Mouse (Mus musculus): Measurements from ENCODE around the gene Wbp4.
"Not testable (repeated sequence)": the region's sequence is repeated elsewhere in the genome, so short reads cannot be mapped to it uniquely, and the experiment has no call there.

Gene Wbp4

DNA sequence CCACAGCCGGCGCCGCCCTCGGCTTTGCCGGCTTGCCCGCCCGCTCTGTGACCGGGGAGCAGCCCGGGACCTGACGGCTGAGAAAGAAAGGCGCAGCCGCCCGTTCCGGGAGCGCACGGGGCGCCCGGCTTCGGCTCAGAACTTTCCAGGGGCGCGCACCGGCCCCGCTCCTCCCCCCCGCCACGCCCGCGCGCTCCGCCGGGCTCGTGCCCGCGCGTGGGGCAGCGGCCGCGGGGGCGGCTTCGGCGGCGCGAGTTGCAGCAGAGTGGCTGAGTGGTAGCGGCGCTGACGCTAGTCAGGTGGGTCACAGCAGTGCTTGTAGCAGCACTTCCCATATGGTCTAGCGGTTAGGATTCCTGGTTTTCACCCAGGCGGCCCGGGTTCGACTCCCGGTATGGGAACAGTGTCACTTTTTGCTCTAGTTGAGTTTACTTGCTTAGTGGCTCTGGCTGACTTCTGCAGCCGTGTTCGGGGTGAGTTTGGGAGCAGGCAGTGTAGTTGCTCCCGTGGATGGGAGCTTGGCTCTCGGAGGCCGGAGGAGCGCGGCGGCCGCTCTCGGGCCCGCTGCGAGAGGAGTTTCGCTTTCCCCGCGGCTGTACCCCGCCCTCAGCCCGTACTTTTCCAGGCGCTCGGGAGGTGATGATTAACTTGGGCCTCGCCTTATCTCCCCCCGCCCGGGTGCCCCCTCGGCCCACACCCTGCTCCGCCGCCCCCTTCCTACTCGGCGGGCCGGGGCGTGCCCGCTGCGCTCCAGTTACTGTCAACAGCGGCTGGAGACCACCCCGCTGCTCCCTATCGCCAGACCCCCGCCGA lies at the start of gene Wbp4:
Gene Wbp4 (minus strand): TSS at position 182 of the 813 bp plus-strand sequence.
- peak; percentile 96 for DNase-seq

DNA sequence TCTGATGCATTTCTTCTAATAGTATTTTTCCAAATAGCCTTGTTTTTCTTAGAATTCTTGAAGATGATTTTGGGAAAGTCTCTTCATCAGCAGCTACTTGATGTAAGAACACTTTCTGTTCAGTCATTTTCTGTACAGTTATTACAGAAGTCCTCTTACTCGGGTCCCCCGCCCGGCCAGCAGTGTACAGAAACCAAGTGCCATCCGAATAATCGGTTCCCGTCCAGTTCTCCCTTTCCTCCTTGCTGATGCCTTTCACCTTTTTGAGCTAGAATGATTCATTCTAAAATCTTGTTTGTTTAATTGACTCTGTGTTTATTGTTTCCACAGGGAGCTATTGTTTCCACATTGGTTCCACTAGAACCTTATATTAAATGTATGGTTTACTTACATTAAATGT lies 49.4 kb upstream of the Wbp4 start:
- DNase-seq = no peak

DNA sequence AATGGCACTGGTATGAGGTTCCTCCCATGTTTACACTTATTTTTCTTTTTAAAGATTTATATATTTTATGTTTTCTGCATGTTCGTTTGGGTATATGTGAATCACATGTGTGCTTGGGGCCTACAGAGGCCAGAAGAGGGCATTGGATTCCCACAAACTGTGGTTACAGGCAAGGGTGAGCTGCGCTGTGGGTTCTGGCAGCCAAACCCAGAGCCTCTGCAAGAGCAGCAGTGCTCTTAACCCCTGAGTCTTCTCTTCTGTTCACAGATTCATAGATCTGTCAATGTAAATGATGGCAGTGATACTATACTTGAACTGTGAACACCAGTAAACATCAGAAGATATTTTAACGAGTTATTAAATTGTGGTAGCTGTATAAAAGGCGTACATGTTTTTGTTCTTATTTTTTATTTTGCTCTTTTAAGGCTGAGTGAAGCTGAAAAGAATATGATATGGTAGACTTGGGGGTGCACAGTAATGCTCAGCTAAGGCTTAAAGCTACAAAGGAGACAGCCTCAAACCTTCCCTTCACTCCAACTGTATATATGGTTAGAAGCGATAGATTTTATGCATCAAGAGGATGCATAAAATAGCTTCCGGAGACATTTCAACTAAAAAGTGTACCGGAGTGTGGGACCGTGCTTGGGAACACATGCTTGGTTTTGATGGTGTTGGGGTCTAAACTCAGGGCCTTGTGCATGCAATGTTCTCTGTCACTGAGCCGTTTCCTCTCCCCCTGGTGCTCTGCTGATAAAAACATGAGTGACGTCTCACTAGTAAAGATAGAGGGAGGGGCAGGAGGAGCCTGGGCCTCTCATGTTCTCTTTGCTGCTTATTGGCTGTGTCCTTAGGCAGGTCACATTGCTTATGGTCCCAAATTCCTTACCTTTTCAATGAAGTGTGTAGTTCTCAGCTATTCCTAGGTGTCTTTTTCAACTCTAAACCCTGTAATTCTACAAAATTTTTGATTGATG lies 48.5 kb upstream of the Wbp4 start:
- no peak for DNase-seq

DNA sequence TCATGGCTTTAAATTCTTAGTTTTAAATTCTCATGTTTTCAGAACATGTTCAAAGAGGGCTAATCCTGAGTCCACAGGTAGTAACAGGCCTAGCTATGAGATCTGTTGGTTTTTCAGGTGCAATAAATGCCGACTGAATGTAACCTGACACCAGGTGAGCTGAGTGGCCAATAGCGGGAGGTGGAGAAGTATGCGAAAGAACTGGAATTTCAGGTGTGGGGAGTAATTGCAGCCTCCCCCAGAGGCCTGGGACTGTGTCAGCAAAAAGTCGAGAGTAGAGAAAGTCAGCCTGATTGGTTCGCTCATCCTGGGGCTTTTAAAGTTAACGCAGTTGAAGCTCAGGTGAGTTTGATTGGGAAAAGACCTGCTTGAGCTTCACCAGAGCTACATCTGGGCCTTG lies 46.4 kb upstream of the Wbp4 start:
- no peak for DNase-seq

DNA sequence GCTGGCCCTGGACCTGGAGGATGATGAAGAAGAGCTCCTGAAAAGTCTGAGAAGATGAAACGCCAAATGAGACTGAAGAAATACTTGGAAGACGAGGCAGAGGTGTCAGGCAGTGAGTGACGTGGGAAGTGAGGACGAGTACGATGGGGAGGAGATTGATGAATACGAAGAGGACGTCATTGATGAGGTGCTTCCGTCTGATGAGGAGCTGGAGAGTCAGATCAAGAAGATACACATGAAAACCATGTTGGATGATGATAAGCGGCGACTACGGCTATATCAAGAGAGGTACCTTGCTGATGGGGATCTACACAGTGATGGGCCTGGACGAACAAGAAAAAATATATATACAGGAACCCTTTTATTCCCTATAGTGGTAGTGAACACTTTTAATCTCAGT lies 44.8 kb upstream of the Wbp4 start:
- not testable (repeated sequence) for DNase-seq

DNA sequence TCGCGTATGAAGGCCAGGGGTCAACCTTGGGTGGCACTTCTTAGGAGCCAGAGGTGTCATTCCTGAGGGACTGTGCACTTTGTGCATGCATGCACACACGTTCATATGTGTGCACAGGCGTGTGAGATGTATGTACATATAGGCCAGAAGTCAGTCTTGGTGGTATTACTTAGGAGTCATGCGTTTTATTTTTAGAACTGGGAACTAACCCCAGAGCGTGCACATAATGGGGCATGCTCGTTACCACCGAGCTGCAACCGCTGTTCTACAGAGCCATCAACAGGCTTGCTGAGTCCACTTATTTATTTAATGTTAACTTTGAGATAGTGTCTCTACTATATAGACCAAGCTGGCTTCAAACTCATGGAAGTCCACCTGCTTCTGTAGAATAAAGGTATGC lies 41.1 kb upstream of the Wbp4 start:
- DNase-seq = no peak

DNA sequence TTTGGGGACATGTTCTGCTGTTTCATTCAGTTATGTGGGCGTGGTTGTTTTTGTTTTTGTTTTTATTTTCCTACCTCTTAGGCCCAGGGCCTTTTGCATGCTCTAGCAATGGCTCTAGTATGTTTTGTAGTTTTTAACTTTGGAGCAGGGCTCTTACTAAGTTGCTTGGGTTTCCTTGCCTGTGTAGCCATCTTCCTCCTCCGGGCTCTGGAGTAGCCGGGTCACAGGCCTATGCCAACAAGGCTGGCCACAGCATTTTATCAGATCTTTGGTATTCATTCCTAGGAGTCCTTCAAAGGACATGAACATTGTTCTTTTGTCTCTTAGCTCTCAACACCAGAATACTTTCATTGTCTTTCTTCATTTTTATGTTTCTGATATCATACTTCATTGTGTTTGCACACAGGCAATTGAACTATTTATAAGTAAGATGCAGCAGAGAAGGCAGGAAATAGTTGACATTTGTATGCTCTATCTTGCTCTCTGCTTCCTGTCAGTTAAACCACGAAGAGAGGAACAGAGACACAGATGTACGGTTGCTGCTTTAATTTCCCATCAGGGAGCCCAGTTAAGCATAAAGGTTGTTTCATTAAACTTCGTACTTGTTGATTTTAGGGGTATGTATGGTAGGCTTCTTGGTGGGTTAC lies 40.3 kb upstream of the Wbp4 start:
- DNase-seq = no peak

DNA sequence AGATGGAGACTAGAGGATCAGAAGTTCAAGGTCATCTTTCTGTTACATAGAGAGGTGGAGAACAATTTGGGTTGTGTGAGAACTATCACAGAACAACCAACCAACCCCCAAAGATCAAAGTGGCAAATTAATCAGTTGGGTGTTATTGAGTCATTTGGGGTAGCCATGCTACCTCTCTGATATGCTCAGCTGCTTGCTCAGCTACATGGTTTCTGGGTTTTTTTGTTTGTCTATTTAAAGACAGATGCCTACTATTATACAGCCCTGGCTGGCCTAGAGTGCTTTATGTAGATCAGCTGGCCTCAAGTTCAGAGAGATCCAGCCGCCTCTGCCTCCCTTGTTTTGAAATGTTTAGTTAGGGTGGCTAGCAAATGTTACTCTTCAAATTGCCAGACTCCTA lies 39.7 kb upstream of the Wbp4 start:
- no peak for DNase-seq

DNA sequence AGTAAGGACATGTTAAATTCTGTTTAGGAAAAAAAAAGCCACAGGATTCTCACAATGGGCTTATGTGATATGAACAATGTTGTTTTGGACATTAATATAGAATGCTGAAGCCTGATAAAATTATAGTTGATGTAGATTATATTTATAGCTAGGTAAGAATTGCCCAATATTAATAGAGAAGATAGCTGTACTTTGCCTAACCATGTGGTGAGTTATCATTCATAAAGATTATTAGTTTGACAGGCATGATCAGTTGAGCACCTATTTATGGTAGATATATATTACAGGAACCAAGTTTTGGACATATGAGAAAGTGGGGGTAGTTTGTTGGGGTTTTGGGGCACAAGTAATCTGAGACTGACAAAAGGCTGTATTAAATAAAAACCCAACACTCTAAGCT lies 39.3 kb upstream of the Wbp4 start:
- DNase-seq = no peak

DNA sequence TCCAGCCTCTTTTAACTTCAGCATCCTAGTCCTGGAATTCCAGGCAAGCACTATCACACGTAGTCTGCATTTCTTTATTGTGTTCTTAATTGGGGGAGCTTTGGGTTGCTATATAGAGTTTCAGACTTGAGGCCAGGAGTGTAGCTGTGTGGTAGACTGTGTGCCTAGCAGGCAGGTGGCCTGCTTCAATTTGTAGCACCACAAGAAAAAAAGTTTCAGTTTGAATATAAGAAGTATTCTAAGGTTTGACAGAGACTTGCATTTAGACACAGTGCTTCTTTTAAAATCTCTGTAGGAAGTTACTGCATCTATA lies 38.3 kb upstream of the Wbp4 start:
- DNase-seq = no peak

DNA sequence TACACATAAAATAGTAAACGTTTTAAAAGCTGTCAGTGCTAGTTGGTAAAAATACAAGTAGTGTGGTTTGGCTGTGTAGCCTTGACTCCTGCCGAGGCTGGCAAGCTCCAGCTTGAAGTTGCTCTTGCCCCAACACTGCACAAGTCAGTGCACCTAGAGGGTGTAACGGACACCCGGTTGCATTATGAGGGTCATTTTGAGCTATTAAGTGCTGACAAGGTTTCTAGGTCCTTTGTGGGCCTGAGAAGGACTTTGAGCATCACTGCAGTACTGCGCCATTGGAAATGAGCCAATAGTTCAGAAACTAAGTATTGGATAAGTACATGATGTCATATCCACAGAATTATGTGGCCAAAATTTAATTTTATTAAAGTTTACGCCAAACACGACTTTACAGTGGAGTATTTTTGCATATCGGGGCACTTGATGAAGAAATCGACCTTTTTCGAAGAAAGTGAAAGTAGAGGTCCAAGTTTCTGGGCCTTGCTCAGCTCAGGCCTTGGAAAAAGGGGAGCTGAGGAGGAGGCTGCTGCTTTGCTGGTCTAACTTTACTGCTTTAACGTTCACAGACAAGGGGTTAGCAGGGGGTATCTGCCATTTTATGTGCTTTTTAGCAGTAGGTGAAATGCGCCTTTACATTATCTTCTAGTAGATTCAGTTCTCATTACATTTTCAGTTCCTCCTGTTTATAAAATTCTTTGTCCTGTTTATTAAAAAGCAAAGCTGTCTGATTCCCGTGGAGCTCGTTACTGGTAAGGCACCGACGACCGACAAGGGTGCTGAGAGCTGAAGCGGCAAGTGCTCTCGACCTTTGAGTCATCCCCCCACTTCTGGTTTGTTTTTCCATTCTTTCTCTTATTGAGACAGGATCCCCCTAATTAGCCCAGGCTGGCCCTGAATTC lies 37.7 kb upstream of the Wbp4 start:
- DNase-seq = no peak

DNA sequence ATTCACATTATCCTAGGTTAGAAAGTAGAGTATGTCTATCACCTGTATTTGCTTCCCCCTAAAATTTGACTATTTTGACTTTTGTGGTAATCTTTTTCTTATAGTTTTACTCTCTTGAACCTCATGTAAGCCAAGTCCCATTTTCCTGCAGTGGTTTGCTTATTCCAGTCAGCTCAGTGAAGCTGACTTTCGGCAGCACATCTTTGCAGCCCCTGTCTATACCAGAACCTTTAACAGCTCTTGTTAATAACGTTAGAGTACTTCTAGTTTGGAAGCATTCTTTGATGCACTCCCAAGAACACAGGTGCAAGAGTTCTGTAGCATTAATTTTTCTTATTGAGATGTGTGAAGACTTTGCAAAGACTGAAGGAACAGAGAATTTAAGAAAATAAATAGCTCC lies 36.8 kb upstream of the Wbp4 start:
- DNase-seq = no peak

DNA sequence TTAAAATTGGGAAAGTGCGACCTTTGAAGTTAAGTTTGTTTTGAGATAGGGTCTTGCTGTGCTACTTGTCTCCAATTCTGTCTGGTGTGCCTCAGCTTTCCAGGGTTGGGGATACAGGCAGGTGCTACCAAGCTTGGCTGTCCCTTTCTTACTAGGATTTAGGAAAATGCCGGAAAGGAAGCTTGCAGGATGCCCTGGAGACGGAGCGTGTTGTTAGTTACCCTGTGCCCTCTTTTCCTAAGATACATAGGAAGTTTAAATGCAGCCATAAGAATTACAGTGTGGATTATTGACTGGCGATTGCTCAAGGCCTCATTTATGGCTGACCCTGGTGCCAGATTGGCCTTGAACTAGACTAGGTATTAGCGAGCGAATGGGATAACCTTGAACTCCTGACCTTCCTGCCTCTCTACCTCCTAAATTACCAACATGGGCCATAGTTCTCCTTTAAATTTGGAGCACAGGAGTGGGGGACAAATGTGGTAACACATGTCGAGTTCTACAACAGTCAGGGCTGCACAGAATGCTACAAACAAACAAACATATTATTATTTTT lies 35.9 kb upstream of the Wbp4 start:
- DNase-seq = no peak

DNA sequence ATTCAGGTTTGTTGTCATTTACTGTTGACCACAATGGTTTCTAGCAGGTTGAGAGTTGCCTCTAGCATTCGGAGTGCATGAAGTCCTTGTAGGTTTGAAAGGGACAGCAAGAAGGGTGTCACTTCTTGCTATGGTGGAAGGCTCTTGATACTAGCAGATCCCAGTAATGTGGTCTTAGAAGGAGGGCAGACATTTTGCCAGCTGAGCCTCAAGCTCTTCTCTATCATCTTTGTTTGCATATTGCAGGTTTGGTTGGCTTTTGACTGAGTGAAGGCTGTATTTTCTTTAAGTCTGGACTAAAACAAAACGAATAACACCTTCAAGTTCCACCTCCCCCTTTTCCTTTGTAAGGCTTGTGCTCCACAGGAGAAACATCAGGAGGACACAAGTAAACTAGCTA lies 35.4 kb upstream of the Wbp4 start:
- DNase-seq = no peak

DNA sequence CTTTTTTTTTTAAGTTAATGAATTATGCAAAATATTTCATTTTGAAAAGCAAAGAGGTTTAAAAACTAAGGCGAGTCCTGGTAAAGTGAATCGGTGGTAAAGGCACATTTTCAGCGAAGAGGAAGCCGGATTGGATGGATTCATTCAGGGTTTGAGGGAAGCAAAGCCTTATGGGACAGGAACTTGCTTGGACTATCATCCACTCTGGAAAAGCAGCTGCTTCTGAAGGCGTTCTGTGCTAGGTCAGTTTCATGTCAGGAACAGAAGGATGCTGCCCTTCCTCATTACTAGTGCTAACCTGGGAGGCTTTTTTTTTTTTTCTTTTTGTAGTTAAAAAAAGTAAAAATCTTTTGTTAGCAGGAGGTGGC lies 34.9 kb upstream of the Wbp4 start:
- no peak for DNase-seq

DNA sequence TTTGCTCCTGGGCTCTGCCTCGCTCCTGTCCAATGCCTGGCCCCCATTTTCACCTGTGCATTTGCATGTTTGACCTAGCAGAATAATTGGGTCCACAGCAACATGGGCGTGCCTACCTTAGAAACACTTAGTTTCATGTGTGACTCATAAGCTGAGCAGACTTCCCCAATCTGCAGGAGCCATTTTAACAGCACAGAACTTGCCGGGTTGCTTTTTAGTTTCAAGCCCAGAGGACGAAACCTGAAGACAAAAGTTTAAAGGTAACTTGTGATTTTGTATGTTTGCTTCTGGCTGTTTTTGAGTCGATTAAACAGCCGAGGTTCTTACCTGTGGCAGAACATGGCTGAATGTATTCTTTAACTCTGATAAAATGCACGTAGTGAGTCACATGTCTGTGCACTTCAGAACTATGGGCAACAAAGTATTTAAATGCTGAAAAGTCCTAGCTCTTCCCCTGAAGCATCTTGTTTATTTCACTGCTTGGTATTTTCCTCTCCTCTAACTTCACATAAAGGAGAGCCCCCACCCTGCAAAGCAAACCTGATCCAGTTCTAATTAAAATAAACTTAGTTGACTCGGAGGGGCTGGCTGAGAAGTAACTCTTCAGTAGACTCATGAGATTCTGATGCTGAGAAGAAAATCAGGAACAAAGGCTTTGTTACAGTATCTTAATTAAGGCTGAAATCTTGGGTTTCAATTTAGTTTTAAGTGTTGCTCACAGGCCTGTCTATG lies 34.4 kb upstream of the Wbp4 start:
- DNase-seq = no peak

DNA sequence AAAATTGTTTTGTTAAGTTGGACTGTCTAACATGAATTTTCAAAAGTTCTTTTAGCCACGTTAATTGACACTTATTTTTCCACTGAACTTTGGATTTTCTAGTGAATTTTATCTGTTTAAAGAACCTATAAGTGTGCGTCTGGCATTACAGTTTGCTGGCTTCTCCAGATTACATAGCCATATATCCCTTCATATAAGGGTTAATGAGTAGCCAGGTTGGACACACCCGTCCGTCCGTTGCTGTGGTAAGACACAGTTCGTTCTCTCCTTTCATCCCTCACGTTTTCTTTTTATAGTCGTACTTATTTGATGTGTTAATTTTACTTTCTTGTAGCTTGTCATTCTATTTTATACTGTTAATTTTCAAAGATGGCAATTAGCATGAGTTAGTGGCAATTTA lies 33.8 kb upstream of the Wbp4 start:
- no peak for DNase-seq

DNA sequence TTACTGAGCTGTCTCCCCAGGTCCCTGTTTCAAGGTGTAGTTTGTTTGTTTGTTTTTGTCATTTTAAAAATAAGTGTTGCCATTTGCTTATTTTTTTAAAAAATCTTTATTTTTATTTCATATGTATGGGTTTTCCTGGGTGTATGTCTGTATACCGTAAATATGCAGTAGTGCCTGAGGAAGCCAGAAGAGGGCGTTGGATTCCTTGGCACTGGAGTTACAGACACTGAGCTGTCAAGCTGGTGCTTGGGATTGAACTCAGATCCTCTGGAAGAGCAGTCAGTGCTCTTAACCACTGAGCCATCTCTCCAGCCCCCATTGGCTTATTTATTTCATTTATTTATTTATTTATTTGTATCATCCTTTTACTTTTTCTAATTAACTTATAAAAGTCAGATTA lies 32.6 kb upstream of the Wbp4 start:
- DNase-seq = no peak

DNA sequence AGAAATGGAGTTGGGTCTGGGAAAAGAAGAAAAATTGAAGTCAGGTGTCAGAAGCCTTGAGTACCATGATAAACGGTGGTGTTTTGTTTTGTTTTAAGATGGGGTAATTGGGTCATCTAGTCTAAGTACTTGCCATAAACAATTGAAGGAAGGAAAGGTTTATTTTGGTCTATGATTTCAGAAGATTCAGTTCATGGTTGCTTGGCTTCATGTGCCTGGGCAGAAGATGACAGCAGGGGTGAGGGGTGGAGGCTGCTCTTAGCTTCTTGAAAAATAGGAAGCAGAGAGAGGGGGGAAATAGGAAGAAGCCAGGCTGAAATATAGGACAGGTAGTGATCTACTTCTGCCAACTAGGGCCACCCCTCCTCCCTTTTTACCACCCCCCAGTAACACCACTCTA lies 30.2 kb upstream of the Wbp4 start:
- DNase-seq = no peak

DNA sequence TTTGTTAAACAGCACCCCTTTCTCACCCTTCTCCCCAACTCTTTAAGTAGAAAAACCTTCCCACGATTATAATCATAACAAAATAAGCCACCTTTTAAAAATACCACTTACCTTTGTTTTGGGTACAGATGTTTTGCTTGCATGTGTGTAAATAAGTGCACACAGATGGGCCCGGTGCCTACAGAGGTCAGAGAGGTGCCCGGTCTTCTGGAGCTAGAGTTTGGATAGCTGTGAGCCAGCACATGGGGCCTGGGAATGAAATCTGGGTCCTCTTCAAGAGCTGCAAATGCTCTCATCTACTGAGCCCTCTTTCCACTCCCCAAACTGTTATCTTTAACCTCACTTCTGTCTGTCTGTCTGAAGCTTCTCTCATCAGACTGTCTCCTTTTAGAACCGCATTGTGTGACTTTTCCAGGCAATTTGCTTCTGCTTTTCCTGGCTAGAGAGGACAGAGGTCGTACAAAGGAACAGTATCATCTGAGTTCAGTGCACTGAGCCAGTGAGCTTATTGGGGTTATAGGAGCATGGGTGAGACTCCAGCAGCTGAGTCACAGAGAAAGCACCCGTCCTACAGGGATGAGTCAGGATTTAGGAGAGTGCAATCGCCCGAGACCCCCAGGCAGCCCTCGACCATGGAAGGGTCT lies 27.5 kb upstream of the Wbp4 start:
- no peak for DNase-seq

DNA sequence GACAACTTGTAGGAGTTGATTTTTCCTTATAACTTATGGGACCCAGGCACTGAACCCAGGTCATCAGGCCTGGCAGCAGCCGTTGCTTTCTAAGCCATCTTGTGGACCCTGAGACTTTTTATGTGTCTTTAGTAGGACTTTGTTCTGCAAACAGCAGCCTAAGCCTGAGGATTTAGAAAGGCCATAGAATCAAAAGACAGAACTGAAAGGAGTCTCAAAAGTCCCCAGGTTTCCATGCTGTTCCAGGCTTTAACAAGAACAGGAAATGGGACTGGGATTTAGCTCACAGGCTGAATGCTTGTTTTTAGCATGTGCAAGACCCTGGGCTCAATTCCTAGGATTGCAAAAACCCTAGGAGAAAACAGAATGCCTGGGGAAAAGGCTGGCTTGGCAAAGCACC lies 26.5 kb upstream of the Wbp4 start:
- DNase-seq = no peak

Data from cerebellum, adult 11 months (tissue).